Mouse (Mus musculus): ENCODE measurements around the gene Srebf2. TPM values are rescaled to one million over a fixed set of nuclear protein-coding genes. Genes with fewer than 3 reads are reported as not detected.

Gene Srebf2
- polyA plus RNA-seq, 1 experiment, result 205 TPM

GRCm38 (mm10) chr15:82150042-82150441 lies 3.1 kb downstream of the Srebf2 start:
- Histone ChIP-seq H3K9me3 (replicated peaks; ENCODE audit: control insufficient read depth, insufficient read depth, low read length, poor library complexity, severe bottlenecking) (no peaks in the 10 kb centered on the region), H3K36me3 (ENCODE audit: control insufficient read depth, insufficient read depth, low read length, poor library complexity, severe bottlenecking) (0 out of 2 replicates have a peak, but pooled peaks cover 5% of the 10 kb centered on the region), H3K9ac (ENCODE audit: low read depth, poor library complexity, severe bottlenecking) (no peak overlapping the region), H3K4me3 (ENCODE audit: low read depth, low read length) (no peak overlapping the region), H3K27me3 (ENCODE audit: control insufficient read depth, insufficient read depth, low read length, poor library complexity, severe bottlenecking) (no peaks in the 10 kb centered on the region), H3K4me1 (ENCODE audit: control insufficient read depth, insufficient read depth, low read length) (peaks cover 11% of the 10 kb centered on the region), H3K27ac (ENCODE audit: insufficient read depth, low read length) (no peak overlapping the region)
- no peak for TF ChIP-seq CTCF (IDR thresholded peaks at IDR 0.05; ENCODE audit: low read depth, low read length)
- TF ChIP-seq POLR2A (IDR thresholded peaks at IDR 0.05; ENCODE audit: insufficient read depth, low read length), result no peak
- TF ChIP-seq EP300 (IDR thresholded peaks at IDR 0.05; ENCODE audit: insufficient read depth, low read depth, low read length), result no peak

- TF ChIP-seq POLR2A (IDR thresholded peaks at IDR 0.05; ENCODE audit: insufficient read depth, low read length) (no peak), EP300 (IDR thresholded peaks at IDR 0.05; ENCODE audit: insufficient read depth, low read depth, low read length) (no peak)
These were observed 4.2 kb downstream of the Srebf2 start for GRCm38 (mm10) chr15:82151176-82151575.

GRCm38 (mm10) chr15:82152022-82152421 lies 5.0 kb downstream of the Srebf2 start:
- Histone ChIP-seq H3K4me1 (ENCODE audit: control insufficient read depth, insufficient read depth, low read length) (peaks cover 12% of the 10 kb centered on the region), H3K27me3 (ENCODE audit: control insufficient read depth, insufficient read depth, low read length, poor library complexity, severe bottlenecking) (no peaks in the 10 kb centered on the region), H3K9me3 (replicated peaks; ENCODE audit: control insufficient read depth, insufficient read depth, low read length, poor library complexity, severe bottlenecking) (no peaks in the 10 kb centered on the region), H3K4me3 (ENCODE audit: low read depth, low read length) (no peak overlapping the region), H3K27ac (ENCODE audit: insufficient read depth, low read length) (no peak overlapping the region), H3K36me3 (ENCODE audit: control insufficient read depth, insufficient read depth, low read length, poor library complexity, severe bottlenecking) (0 out of 2 replicates have a peak, but pooled peaks cover 7% of the 10 kb centered on the region), H3K9ac (ENCODE audit: low read depth, poor library complexity, severe bottlenecking) (no peak overlapping the region)
- TF ChIP-seq EP300 (IDR thresholded peaks at IDR 0.05; ENCODE audit: insufficient read depth, low read depth, low read length) (no peak), POLR2A (IDR thresholded peaks at IDR 0.05; ENCODE audit: insufficient read depth, low read length) (no peak), CTCF (IDR thresholded peaks at IDR 0.05; ENCODE audit: low read depth, low read length) (no peak)

More at GRCm38 (mm10) chr15:82151176-82151575, 4.2 kb downstream of the Srebf2 start:
- no peak overlapping the region for H3K4me3 ChIP-seq (ENCODE audit: low read depth, low read length)
- no peaks in the 10 kb centered on the region for H3K27me3 ChIP-seq (ENCODE audit: control insufficient read depth, insufficient read depth, low read length, poor library complexity, severe bottlenecking)
- H3K9me3 ChIP-seq (replicated peaks; ENCODE audit: control insufficient read depth, insufficient read depth, low read length, poor library complexity, severe bottlenecking), result no peaks in the 10 kb centered on the region
- H3K27ac ChIP-seq (ENCODE audit: insufficient read depth, low read length), result no peak overlapping the region
- 0 out of 2 replicates have a peak, but pooled peaks cover 5% of the 10 kb centered on the region for H3K36me3 ChIP-seq (ENCODE audit: control insufficient read depth, insufficient read depth, low read length, poor library complexity, severe bottlenecking)
- no peak overlapping the region for H3K9ac ChIP-seq (ENCODE audit: low read depth, poor library complexity, severe bottlenecking)
- peaks cover 9% of the 10 kb centered on the region for H3K4me1 ChIP-seq (ENCODE audit: control insufficient read depth, insufficient read depth, low read length)

DNA sequence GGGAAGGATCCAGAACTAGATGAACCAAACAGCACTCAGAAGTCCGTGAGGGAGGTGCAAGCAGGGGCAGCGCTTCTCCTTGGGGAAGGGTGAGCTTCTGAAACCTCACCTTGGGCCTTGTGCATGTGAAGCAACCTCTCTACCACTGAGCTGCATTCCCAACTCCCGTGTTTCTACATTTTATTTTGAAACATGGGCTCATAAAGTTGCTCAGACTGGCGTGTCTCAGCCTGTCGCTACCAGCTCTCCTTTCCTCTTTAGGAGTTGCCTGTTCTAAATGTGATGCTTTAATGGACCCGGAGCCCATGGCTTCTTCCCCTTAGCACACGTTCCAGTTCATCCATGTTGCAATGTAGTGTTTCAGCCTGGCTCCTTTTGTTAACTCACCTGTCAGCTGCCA lies 5.5 kb downstream of the Srebf2 start:
- peaks cover 12% of the 10 kb centered on the region for H3K4me1 ChIP-seq (ENCODE audit: control insufficient read depth, insufficient read depth, low read length)

DNA sequence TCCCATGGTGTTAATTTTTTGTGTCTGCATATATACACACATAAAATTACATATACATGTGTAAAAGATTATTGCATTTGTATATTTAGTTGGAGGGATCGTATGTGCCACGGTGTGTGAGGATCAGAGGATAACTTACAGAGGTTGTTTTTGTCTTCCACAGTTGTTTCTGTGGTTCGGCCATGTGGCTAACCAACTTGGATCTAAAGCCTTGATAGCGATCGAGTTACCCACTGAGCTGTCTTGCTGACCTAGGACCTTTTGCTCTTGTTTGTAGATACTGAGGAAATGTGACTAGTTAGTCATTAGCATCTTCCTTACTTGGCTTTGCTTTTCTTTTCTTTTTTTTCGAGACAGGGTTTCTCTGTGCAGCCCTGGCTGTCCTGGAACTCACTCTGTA lies 9.3 kb downstream of the Srebf2 start:
- Histone ChIP-seq H3K36me3 (ENCODE audit: control insufficient read depth, insufficient read depth, low read length, poor library complexity, severe bottlenecking) (0 out of 2 replicates have a peak, but pooled peaks cover 2% of the 10 kb centered on the region), H3K9me3 (replicated peaks; ENCODE audit: control insufficient read depth, insufficient read depth, low read length, poor library complexity, severe bottlenecking) (no peaks in the 10 kb centered on the region), H3K27ac (ENCODE audit: insufficient read depth, low read length) (no peak overlapping the region), H3K4me1 (ENCODE audit: control insufficient read depth, insufficient read depth, low read length) (peaks cover 10% of the 10 kb centered on the region), H3K27me3 (ENCODE audit: control insufficient read depth, insufficient read depth, low read length, poor library complexity, severe bottlenecking) (no peaks in the 10 kb centered on the region), H3K4me3 (ENCODE audit: low read depth, low read length) (no peak overlapping the region), H3K9ac (ENCODE audit: low read depth, poor library complexity, severe bottlenecking) (no peak overlapping the region)
- TF ChIP-seq CTCF (IDR thresholded peaks at IDR 0.05; ENCODE audit: low read depth, low read length), result no peak

More for the DNA sequence above, 5.5 kb downstream of the Srebf2 start:
- TF ChIP-seq POLR2A (IDR thresholded peaks at IDR 0.05; ENCODE audit: insufficient read depth, low read length), result no peak
- TF ChIP-seq EP300 (IDR thresholded peaks at IDR 0.05; ENCODE audit: insufficient read depth, low read depth, low read length), result no peak
- no peak for TF ChIP-seq CTCF (IDR thresholded peaks at IDR 0.05; ENCODE audit: low read depth, low read length)
- H3K4me3 ChIP-seq (ENCODE audit: low read depth, low read length), result no peak overlapping the region
- no peaks in the 10 kb centered on the region for H3K27me3 ChIP-seq (ENCODE audit: control insufficient read depth, insufficient read depth, low read length, poor library complexity, severe bottlenecking)
- no peak overlapping the region for H3K27ac ChIP-seq (ENCODE audit: insufficient read depth, low read length)
- H3K9me3 ChIP-seq (replicated peaks; ENCODE audit: control insufficient read depth, insufficient read depth, low read length, poor library complexity, severe bottlenecking), result no peaks in the 10 kb centered on the region
- H3K36me3 ChIP-seq (ENCODE audit: control insufficient read depth, insufficient read depth, low read length, poor library complexity, severe bottlenecking), result 0 out of 2 replicates have a peak, but pooled peaks cover 7% of the 10 kb centered on the region
- no peak overlapping the region for H3K9ac ChIP-seq (ENCODE audit: low read depth, poor library complexity, severe bottlenecking)

DNA sequence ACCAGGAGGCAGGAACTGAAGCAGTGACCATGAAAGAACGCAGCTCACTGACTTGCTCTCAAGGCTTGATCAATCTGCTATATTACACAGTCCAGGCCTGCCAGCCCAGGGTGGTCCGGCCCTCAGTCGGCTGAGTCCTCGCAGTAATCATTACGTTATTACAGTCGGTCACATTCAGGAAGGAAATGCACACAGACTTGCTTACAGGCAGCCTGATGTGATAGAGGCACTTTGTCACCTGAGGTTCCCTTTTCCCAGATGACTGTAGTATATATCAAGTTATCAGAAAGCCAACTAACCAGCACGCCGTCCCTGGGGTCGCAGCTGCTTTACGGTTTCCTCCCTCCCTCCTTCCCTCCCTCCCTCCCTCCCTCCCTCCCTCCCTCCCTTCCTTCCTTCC lies 9.9 kb downstream of the Srebf2 start:
- TF ChIP-seq POLR2A (IDR thresholded peaks at IDR 0.05; ENCODE audit: insufficient read depth, low read length) (no peak), EP300 (IDR thresholded peaks at IDR 0.05; ENCODE audit: insufficient read depth, low read depth, low read length) (no peak), CTCF (IDR thresholded peaks at IDR 0.05; ENCODE audit: low read depth, low read length) (no peak)
- H3K9me3 ChIP-seq (replicated peaks; ENCODE audit: control insufficient read depth, insufficient read depth, low read length, poor library complexity, severe bottlenecking), result no peaks in the 10 kb centered on the region
- H3K4me1 ChIP-seq (ENCODE audit: control insufficient read depth, insufficient read depth, low read length), result peaks cover 10% of the 10 kb centered on the region
- H3K36me3 ChIP-seq (ENCODE audit: control insufficient read depth, insufficient read depth, low read length, poor library complexity, severe bottlenecking), result 0 out of 2 replicates have a peak, but pooled peaks cover 2% of the 10 kb centered on the region
- H3K9ac ChIP-seq (ENCODE audit: low read depth, poor library complexity, severe bottlenecking), result no peak overlapping the region
- no peak overlapping the region for H3K4me3 ChIP-seq (ENCODE audit: low read depth, low read length)
- no peaks in the 10 kb centered on the region for H3K27me3 ChIP-seq (ENCODE audit: control insufficient read depth, insufficient read depth, low read length, poor library complexity, severe bottlenecking)
- H3K27ac ChIP-seq (ENCODE audit: insufficient read depth, low read length), result no peak overlapping the region

Measured in ES-Bruce4 (cell line).